Mouse (Mus musculus) cerebellum, adult 2 months (tissue): Measurements from ENCODE around the gene Ptges3l.

ENCODE experiments used
- CTCF ChIP-seq: fragments of 200-500 bp; IDR thresholded peaks from 2 replicates; pipeline ENCODE4 v1.5.1; 2011; ENCODE audit warnings: low read depth, mild to moderate bottlenecking, control low read depth, low read length, moderate library complexity, borderline replicate concordance; ENCODE audit not compliant: insufficient read depth
- POLR2A ChIP-seq: fragments of 200-500 bp; IDR thresholded peaks from 2 replicates; pipeline ENCODE4 v1.6.1; 2011; ENCODE audit warnings: low read length, control low read depth, borderline replicate concordance; ENCODE audit not compliant: insufficient read depth

GRCm38 (mm10) chr11:101471926-101472325 lies 46.8 kb upstream of the Ptges3l start:
- TF ChIP-seq CTCF: no peak
- no peak for TF ChIP-seq POLR2A
